ENCODE assay signal across 11 mouse cellular contexts in the genomic region with DNA sequence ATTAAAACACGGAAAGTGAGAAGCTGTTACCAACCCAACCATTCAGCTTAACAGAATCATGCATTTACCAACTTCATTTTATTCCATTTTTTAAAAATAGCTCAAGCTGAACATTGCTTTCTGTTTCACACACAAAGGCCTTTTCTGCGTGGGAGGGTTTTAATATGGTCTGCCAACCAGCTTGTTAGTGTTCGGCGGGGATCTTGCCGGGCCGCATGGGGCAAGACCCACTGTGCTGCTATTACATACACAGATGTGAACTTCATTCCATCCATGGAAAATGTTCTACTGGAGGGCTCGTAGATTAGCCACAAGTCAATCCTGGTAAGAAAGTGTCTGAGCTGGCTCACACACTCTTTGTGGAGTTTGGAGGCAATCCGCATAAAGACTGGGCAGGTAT.
"Had no signal": no experiment of that assay in that cellular context is flagged by ENCODE, and none has a peak within 500 bp of the region (broad histone marks: within the 10 kb centered on the region; RNA-seq: fewer than 3 reads in every experiment).

No protein-coding gene starts in this region.

- H3K9me3 ChIP-seq: midbrain, embryonic 13.5 days had no signal

- DNase-seq: kidney, adult 11 months; kidney, adult 9 months; kidney, postnatal 36 days; layer of hippocampus, adult 9-11 months; lung, adult 18-20 months; right cerebral cortex, postnatal 25 days; thymus, adult 2 months; thymus, postnatal 25 days had no signal

- H3K4me3 ChIP-seq: midbrain, embryonic 13.5 days had no signal

- H3K36me3 ChIP-seq: midbrain, embryonic 13.5 days had no signal

- H3K27me3 ChIP-seq: midbrain, embryonic 13.5 days had no signal

- ATAC-seq: midbrain, embryonic 13.5 days had no signal

- H3K9ac ChIP-seq: liver, embryonic 14.5 days; midbrain, embryonic 13.5 days had no signal

- H3K27ac ChIP-seq: kidney, postnatal 0 days; liver, embryonic 14.5 days; midbrain, embryonic 13.5 days had no signal

- H3K4me2 ChIP-seq: midbrain, embryonic 13.5 days had no signal

- H3K4me1 ChIP-seq: midbrain, embryonic 13.5 days had no signal
